Mouse (Mus musculus) ES-E14 (cell line): ENCODE results near the gene Zeb2. TPM values are rescaled to one million over a fixed set of nuclear protein-coding genes. Genes with fewer than 3 reads are reported as not detected.
A peak's percentile ranks its signal among the peaks of the same experiment; 100 is the strongest.

Experiments used
- DNase-seq: peaks from one replicate; pipeline ENCODE4 v3.0.0-alpha.2; 2013; ENCODE audit warnings: low read depth, low spot score
- H3K27ac ChIP-seq: 2 replicates; pipeline ENCODE4 v1.5.1; 2012; ENCODE audit warnings: low read depth, mild to moderate bottlenecking, low read length, moderate library complexity, mixed read lengths; ENCODE audit not compliant: poor library complexity, insufficient read depth, severe bottlenecking
- H3K36me3 ChIP-seq: 2 replicates; pipeline ENCODE4 v1.6.1; 2012; ENCODE audit warnings: mild to moderate bottlenecking, low read length, moderate library complexity, mixed read lengths; ENCODE audit not compliant: control insufficient read depth, poor library complexity, insufficient read depth, severe bottlenecking
- H3K4me1 ChIP-seq, 2 experiments: fragments of 150-350 bp in 1 of 2; sonication (generic) in 1 of 2; 2 replicates each; pipeline ENCODE4 v1.6.1; 2012; ENCODE audit warnings: low read length in 2 of 2, mild to moderate bottlenecking in 1 of 2, mixed read lengths in 1 of 2; ENCODE audit not compliant: control insufficient read depth in 2 of 2, insufficient read depth in 2 of 2, poor library complexity in 1 of 2
- H3K4me3 ChIP-seq, 2 experiments: fragments of 150-350 bp in 1 of 2; sonication (generic) in 1 of 2; 2 replicates each; pipeline ENCODE4 v1.5.1; 2012; ENCODE audit warnings: low read length in 2 of 2, low read depth in 1 of 2, mild to moderate bottlenecking in 1 of 2, mixed read lengths in 1 of 2; ENCODE audit not compliant: insufficient read depth in 1 of 2, poor library complexity in 1 of 2, severe bottlenecking in 1 of 2
- H3K9ac ChIP-seq: 2 replicates; pipeline ENCODE4 v1.6.1; 2012; ENCODE audit warnings: low read depth, mild to moderate bottlenecking, low read length, mixed read lengths; ENCODE audit not compliant: poor library complexity, insufficient read depth, severe bottlenecking
- H3K9me3 ChIP-seq: fragments of 150-350 bp; sonication (generic); 2 replicates; pipeline ENCODE4 v1.6.1; 2012; ENCODE audit warnings: low read depth, mild to moderate bottlenecking, low read length; ENCODE audit not compliant: control insufficient read depth, insufficient read depth
- CHD2 ChIP-seq: IDR thresholded peaks from 2 replicates; pipeline ENCODE4 v1.6.1; 2014; ENCODE audit warnings: mild to moderate bottlenecking, low read depth, low read length, inconsistent platforms
- HCFC1 ChIP-seq: IDR thresholded peaks from 2 replicates; pipeline ENCODE4 v1.6.1; 2012; ENCODE audit warnings: low read length, inconsistent platforms, borderline replicate concordance; ENCODE audit not compliant: insufficient read depth
- MAFK ChIP-seq: IDR thresholded peaks from 2 replicates; pipeline ENCODE4 v1.6.1; 2014; ENCODE audit warnings: mild to moderate bottlenecking, low read depth, low read length, inconsistent platforms; ENCODE audit not compliant: insufficient read depth
- ZC3H11A ChIP-seq: IDR thresholded peaks from 2 replicates; pipeline ENCODE4 v1.6.1; 2012; ENCODE audit warnings: low read depth, mild to moderate bottlenecking, inconsistent platforms, low read length, borderline replicate concordance
- ZNF384 ChIP-seq: IDR thresholded peaks from 2 replicates; pipeline ENCODE4 v1.6.1; 2012; ENCODE audit warnings: low read depth, low read length, inconsistent platforms
- in situ Hi-C, 2 experiments: fragments of 600-800 bp; cut with MboI; formaldehyde crosslinking; loops; one replicate each; pipeline ENCODE4 v1.15.1; 2025; ENCODE audit warnings: low sequenced_read_pairs in 2 of 2, inconsistent platforms in 1 of 2; ENCODE audit not compliant: unreplicated experiment in 2 of 2
- total RNA-seq: library from RNA; depleted of rRNA; stranded (reverse); fragments of 300-350 nt; gene quantifications from 2 replicates; pipeline ENCODE4 v1.2.3, GENCODE M21; 2012

The Zeb2 gene
- total RNA-seq, 1 experiment = 11.9 TPM

DNA sequence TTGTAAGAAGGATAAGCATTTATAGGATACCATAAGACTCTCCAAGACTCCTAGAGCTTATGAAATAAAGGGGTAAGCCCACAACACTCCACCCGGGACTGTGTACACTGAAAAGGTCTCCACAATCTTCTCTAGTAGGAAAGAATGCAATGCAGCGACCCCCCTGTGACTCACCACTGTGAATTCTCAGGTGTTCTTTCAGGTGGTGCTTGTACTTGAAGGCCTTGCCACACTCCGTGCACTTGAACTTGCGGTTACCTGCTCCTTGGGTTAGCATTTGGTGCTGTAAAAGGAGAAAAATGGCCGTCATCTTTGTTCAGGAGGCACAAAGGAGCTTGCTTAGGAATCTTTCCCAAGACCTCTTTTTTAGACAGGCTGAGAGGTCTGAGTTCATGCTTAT, 118.5 kb downstream of the Zeb2 start:
- H3K4me3 ChIP-seq = no peak overlapping the region
- no peak overlapping the region for H3K9ac ChIP-seq
- no peak for TF ChIP-seq HCFC1
- no peak for TF ChIP-seq MAFK
- TF ChIP-seq ZC3H11A = no peak
- no peak for TF ChIP-seq CHD2
- TF ChIP-seq ZNF384 = no peak
- no peak for DNase-seq
- in situ Hi-C loops = no loop called here
- no peaks in the 10 kb centered on the region for H3K36me3 ChIP-seq
- no peaks in the 10 kb centered on the region for H3K9me3 ChIP-seq
- H3K4me1 ChIP-seq = no peaks in the 10 kb centered on the region
- no peak overlapping the region for H3K27ac ChIP-seq

DNA sequence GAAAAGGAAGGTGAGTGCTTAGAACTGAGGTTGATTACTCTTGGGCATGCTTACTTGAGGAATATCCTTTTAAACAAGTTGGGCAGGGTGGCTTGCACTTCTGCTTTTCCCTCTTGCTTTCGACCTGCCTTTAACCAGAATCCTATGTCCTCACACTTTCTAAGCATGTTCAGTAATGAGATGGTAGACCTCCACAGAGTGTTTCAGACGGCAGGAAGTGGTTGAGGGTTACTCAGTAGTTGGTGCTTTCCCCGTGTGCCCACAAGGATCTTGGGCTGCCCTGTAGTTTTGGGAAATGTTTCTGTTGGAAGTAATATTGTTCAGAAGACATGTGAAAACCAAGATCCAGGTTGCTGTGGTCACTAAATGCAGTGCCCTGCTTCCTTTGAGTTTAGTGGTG, 135.5 kb downstream of the Zeb2 start:
- H3K4me3 ChIP-seq = no peak overlapping the region
- no peaks in the 10 kb centered on the region for H3K4me1 ChIP-seq
- in situ Hi-C loops = no loop called here
- DNase-seq = no peak
- TF ChIP-seq CHD2 = no peak
- no peak for TF ChIP-seq ZC3H11A
- TF ChIP-seq ZNF384 = no peak
- no peak for TF ChIP-seq MAFK
- no peak for TF ChIP-seq HCFC1
- no peaks in the 10 kb centered on the region for H3K9me3 ChIP-seq
- no peak overlapping the region for H3K27ac ChIP-seq
- no peaks in the 10 kb centered on the region for H3K36me3 ChIP-seq
- no peak overlapping the region for H3K9ac ChIP-seq

GRCm38 (mm10) chr2:44979042-44979721, 138.0 kb downstream of the Zeb2 start:
- H3K9me3 ChIP-seq = no peaks in the 10 kb centered on the region
- no peaks in the 10 kb centered on the region for H3K36me3 ChIP-seq
- H3K9ac ChIP-seq = no peak overlapping the region
- TF ChIP-seq HCFC1 = no peak
- TF ChIP-seq ZC3H11A = no peak
- TF ChIP-seq CHD2 = no peak
- no peak for TF ChIP-seq ZNF384
- no peak for TF ChIP-seq MAFK
- H3K27ac ChIP-seq = no peak overlapping the region
- 0 out of 4 replicates have a peak overlapping the region, but pooled peaks of 1 of the 2 experiments have one; percentile 5 for H3K4me3 ChIP-seq
- H3K4me1 ChIP-seq = no peaks in the 10 kb centered on the region
- in situ Hi-C loops = no loop called here
- no peak for DNase-seq

GRCm38 (mm10) chr2:44978038-44978437, 139.2 kb downstream of the Zeb2 start:
- H3K27ac ChIP-seq = no peak overlapping the region
- no peaks in the 10 kb centered on the region for H3K4me1 ChIP-seq
- in situ Hi-C loops = no loop called here
- no peak overlapping the region for H3K4me3 ChIP-seq
- TF ChIP-seq HCFC1 (no peak), MAFK (no peak), CHD2 (no peak), ZC3H11A (no peak), ZNF384 (no peak)
- H3K9ac ChIP-seq = no peak overlapping the region
- no peak for DNase-seq
- no peaks in the 10 kb centered on the region for H3K9me3 ChIP-seq
- H3K36me3 ChIP-seq = no peaks in the 10 kb centered on the region

DNA sequence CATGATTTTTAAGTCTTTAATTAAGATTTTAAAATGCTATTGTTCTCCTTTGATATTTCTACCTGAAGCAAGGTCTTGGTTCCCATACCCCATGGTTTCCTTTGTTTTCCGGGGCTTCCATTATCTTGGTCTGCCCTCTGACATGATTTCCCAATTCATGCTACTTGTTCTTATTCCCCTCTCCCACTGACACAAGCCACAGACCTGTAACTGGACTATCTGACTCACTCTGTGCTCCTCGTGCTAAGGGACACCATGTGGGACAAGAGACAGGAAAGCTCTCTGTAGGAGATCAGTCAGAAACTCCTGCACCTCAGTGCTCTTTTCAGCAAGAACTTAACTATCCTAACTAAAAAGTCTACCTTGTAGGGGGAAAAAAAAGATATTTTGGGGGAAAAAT, 139.6 kb downstream of the Zeb2 start:
- TF ChIP-seq MAFK (no peak), HCFC1 (no peak), ZC3H11A (no peak), CHD2 (no peak), ZNF384 (no peak)
- H3K27ac ChIP-seq = no peak overlapping the region
- H3K4me3 ChIP-seq = no peak overlapping the region
- H3K9me3 ChIP-seq = no peaks in the 10 kb centered on the region
- in situ Hi-C loops = no loop called here
- no peak for DNase-seq
- no peaks in the 10 kb centered on the region for H3K36me3 ChIP-seq
- no peak overlapping the region for H3K9ac ChIP-seq
- H3K4me1 ChIP-seq = no peaks in the 10 kb centered on the region
